Comparison of ENCODE assay signal across 10 mouse cellular contexts in the genomic region with DNA sequence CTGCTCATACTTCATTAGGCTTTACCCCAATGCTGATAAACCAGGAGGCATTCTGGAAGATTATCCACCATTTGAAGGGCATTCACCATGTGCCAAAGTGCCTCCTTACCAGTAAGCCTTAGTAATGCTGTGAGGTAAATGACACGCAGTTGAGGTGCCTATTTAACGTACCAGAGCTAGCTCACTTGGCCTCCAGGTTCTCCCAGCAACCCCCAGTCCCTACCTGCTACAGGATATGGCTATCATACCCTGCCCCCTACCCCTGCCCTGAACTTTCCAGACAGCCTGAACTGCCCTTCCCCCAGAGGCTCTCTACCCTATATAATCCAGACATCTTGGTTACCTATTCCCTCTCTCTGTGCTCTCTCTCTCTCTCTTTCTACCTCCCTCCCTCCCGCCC. TPM values are rescaled to one million over a fixed set of nuclear protein-coding genes. Genes with fewer than 3 reads are reported as not detected.
DNase-seq lines count a peak whose midpoint lies in the region; ATAC-seq lines count a peak whose summit lies in the region.
"Had no signal": no experiment of that assay in that cellular context is flagged by ENCODE, and none has a peak within 500 bp of the region (broad histone marks: within the 10 kb centered on the region; RNA-seq: fewer than 3 reads in every experiment).

No protein-coding gene starts in this region.

- no peaks in the 10 kb centered on the region for H3K9me3 ChIP-seq in heart, embryonic 10.5 days
- no peaks in the 10 kb centered on the region for H3K9me3 ChIP-seq in megakaryocyte, embryonic 14.5 days
- H3K9me3 ChIP-seq in liver, embryonic 16.5 days (replicated peaks; ENCODE audit: control insufficient read depth, low read length): no peaks in the 10 kb centered on the region

- 65% methylated on average over 3 of the region's 3 CpGs for WGBS in heart, embryonic 10.5 days
- 47% methylated on average over 3 of the region's 3 CpGs for WGBS in liver, embryonic 16.5 days (ENCODE audit: insufficient replicate concordance)

- no peak for ATAC-seq in megakaryocyte, adult 5-6 weeks (ENCODE audit: poor library complexity, severe bottlenecking)
- ATAC-seq in liver, embryonic 16.5 days (ENCODE audit: low read depth): no peak

- peak overlapping the region; percentile 100; the same call in 1 of the 2 replicates for H3K4me2 ChIP-seq in liver, embryonic 16.5 days (ENCODE audit: low read depth, low read length)

- 0 out of 2 replicates have a peak, but pooled peaks cover 2% of the 10 kb centered on the region for H3K27me3 ChIP-seq in heart, embryonic 10.5 days (ENCODE audit: insufficient read depth, poor library complexity, severe bottlenecking)
- H3K27me3 ChIP-seq in megakaryocyte, embryonic 14.5 days (replicated peaks): peaks cover 10% of the 10 kb centered on the region
- H3K27me3 ChIP-seq in liver, embryonic 16.5 days (ENCODE audit: control insufficient read depth, insufficient read depth, low read depth, low read length): no peaks in the 10 kb centered on the region

- intact Hi-C loops in left cerebral cortex, postnatal 25 days (cut with DNase I): no loop called here

- H3K4me1 ChIP-seq in heart, embryonic 10.5 days: peaks cover 68% of the 10 kb centered on the region
- H3K4me1 ChIP-seq in megakaryocyte, embryonic 14.5 days: peaks cover 60% of the 10 kb centered on the region
- peaks cover 16% of the 10 kb centered on the region for H3K4me1 ChIP-seq in brown adipose tissue, adult 24 weeks (ENCODE audit: control insufficient read depth, insufficient read depth, insufficient read length, low read length)
- peaks cover 63% of the 10 kb centered on the region for H3K4me1 ChIP-seq in liver, embryonic 16.5 days (ENCODE audit: control insufficient read depth, low read depth, low read length)

- peak overlapping the region; percentile 15; the same call in 1 of the 2 replicates for H3K9ac ChIP-seq in liver, embryonic 16.5 days (ENCODE audit: low read depth, low read length)

- no peak overlapping the region for H3K4me3 ChIP-seq in heart, embryonic 10.5 days
- H3K4me3 ChIP-seq in megakaryocyte, embryonic 14.5 days (replicated peaks): peak overlapping the region; percentile 93
- H3K4me3 ChIP-seq in brown adipose tissue, adult 24 weeks (ENCODE audit: insufficient read depth, low read depth, low read length): no peak overlapping the region
- no peak overlapping the region for H3K4me3 ChIP-seq in liver, embryonic 16.5 days (ENCODE audit: low read depth, low read length)

- no peak for DNase-seq in heart, embryonic 10.5 days (ENCODE audit: low spot score)
- DNase-seq in heart, adult 18-20 months: no peak
- no peak for DNase-seq in left cerebral cortex, postnatal 25 days (ENCODE audit: low spot score in 2 of 2)
- DNase-seq in layer of hippocampus, adult 18-20 months (ENCODE audit: low spot score in 2 of 2): no peak
- DNase-seq: cerebellum, postnatal 25 days had no signal

- peak overlapping the region; percentile 100 for H3K27ac ChIP-seq in heart, embryonic 10.5 days
- H3K27ac ChIP-seq in brown adipose tissue, adult 24 weeks (replicated peaks; ENCODE audit: low read depth, low read length): 0 out of 2 replicates have a peak overlapping the region, but pooled peaks have one; percentile 6
- peak overlapping the region; percentile 26; the same call in 1 of the 2 replicates for H3K27ac ChIP-seq in liver, embryonic 16.5 days (ENCODE audit: low read length)
- H3K27ac ChIP-seq: left cerebral cortex, adult 2 months had no signal

- no peaks in the 10 kb centered on the region for H3K36me3 ChIP-seq in heart, embryonic 10.5 days
- H3K36me3 ChIP-seq in megakaryocyte, embryonic 14.5 days (replicated peaks; ENCODE audit: low read length): peaks cover 6% of the 10 kb centered on the region
- H3K36me3 ChIP-seq in liver, embryonic 16.5 days (ENCODE audit: control insufficient read depth, insufficient read depth): no peaks in the 10 kb centered on the region

RNA-seq across cellular contexts. Expression of a gene that starts 0.8 kb away (rescaled TPM):
- 6.8 and 11.0 TPM in 2 replicates for polyA plus RNA-seq in heart, embryonic 10.5 days (2016; fragmentation: Nextera tagmentation; extraction: Ambion mirVana)
- 1 to 10 TPM; 4.1 to 5.9 TPM for total RNA-seq in heart, adult 18-20 months (2021)
- 402 and 833 TPM in 2 replicates for polyA plus RNA-seq in megakaryocyte, embryonic 14.5 days (2012; ENCODE audit: insufficient read depth, low replicate concordance)
- 243 and 248 TPM in 2 replicates for total RNA-seq in megakaryocyte, adult 5-6 weeks (2015)
- 75.7 and 109 TPM in 2 replicates for total RNA-seq in megakaryocyte, adult 5-6 weeks (2017)
- polyA plus RNA-seq in brown adipose tissue, adult 24 weeks (2012; ENCODE audit: insufficient read depth, insufficient read length, missing spikeins): 3.3 and 7.5 TPM in 2 replicates
- 14.4 and 15.3 TPM in 2 replicates for polyA plus RNA-seq in liver, embryonic 16.5 days (2015; fragmentation: Nextera tagmentation; extraction: Ambion mirVana)
- 1 to 10 TPM; 1.9 to 2.9 TPM for total RNA-seq in left cerebral cortex, postnatal 25 days (2021)
- 1 to 10 TPM; 1.8 to 2.2 TPM for total RNA-seq in layer of hippocampus, adult 18-20 months (2021)

RNA-seq across cellular contexts. Expression of a gene that starts 2.3 kb away (rescaled TPM):
- 10.2 and 16.6 TPM in 2 replicates for polyA plus RNA-seq in heart, embryonic 10.5 days (2016; fragmentation: Nextera tagmentation; extraction: Ambion mirVana)
- 10 to 100 TPM; 13.6 to 17.4 TPM for total RNA-seq in heart, adult 18-20 months (2021)
- 108 and 181 TPM in 2 replicates for polyA plus RNA-seq in megakaryocyte, embryonic 14.5 days (2012; ENCODE audit: insufficient read depth, low replicate concordance)
- total RNA-seq in megakaryocyte, adult 5-6 weeks (2015): 18.3 and 26.6 TPM in 2 replicates
- total RNA-seq in megakaryocyte, adult 5-6 weeks (2017): 29.3 and 32.7 TPM in 2 replicates
- 19.9 and 35.5 TPM in 2 replicates for polyA plus RNA-seq in brown adipose tissue, adult 24 weeks (2012; ENCODE audit: insufficient read depth, insufficient read length, missing spikeins)
- 2.5 and 3.2 TPM in 2 replicates for polyA plus RNA-seq in liver, embryonic 16.5 days (2015; fragmentation: Nextera tagmentation; extraction: Ambion mirVana)
- 10 to 100 TPM; 52.7 to 56.1 TPM for total RNA-seq in left cerebral cortex, postnatal 25 days (2021)
- 10 to 100 TPM; 67.3 to 69.1 TPM for total RNA-seq in layer of hippocampus, adult 18-20 months (2021)

RNA-seq across cellular contexts. Expression of a gene that starts 8.9 kb away (rescaled TPM):
- 5.3 and 5.6 TPM in 2 replicates for polyA plus RNA-seq in heart, embryonic 10.5 days (2016; fragmentation: Nextera tagmentation; extraction: Ambion mirVana)
- under 1 TPM in 1 of 2 experiments, not detected in 1; 0.23 TPM for total RNA-seq in heart, adult 18-20 months (2021)
- 32.8 and 44.2 TPM in 2 replicates for polyA plus RNA-seq in megakaryocyte, embryonic 14.5 days (2012; ENCODE audit: insufficient read depth, low replicate concordance)
- 1.8 and 4.8 TPM in 2 replicates for total RNA-seq in megakaryocyte, adult 5-6 weeks (2015)
- total RNA-seq in megakaryocyte, adult 5-6 weeks (2017): 1.6 and 2.4 TPM in 2 replicates
- polyA plus RNA-seq in brown adipose tissue, adult 24 weeks (2012; ENCODE audit: insufficient read depth, insufficient read length, missing spikeins): not detected in 2 replicates
- 0.57 and 0.77 TPM in 2 replicates for polyA plus RNA-seq in liver, embryonic 16.5 days (2015; fragmentation: Nextera tagmentation; extraction: Ambion mirVana)
- total RNA-seq in left cerebral cortex, postnatal 25 days (2021): under 1 TPM; 0.55 to 0.71 TPM
- total RNA-seq in layer of hippocampus, adult 18-20 months (2021): under 1 TPM; 0.61 to 0.67 TPM

RNA-seq across cellular contexts. Expression of a gene that starts 14.7 kb away (rescaled TPM):
- 139 and 157 TPM in 2 replicates for polyA plus RNA-seq in heart, embryonic 10.5 days (2016; fragmentation: Nextera tagmentation; extraction: Ambion mirVana)
- total RNA-seq in heart, adult 18-20 months (2021): 10 to 100 TPM; 40.9 to 43.3 TPM
- 37.8 and 101 TPM in 2 replicates for polyA plus RNA-seq in megakaryocyte, embryonic 14.5 days (2012; ENCODE audit: insufficient read depth, low replicate concordance)
- 44.7 and 59.5 TPM in 2 replicates for total RNA-seq in megakaryocyte, adult 5-6 weeks (2015)
- 8.9 and 11.9 TPM in 2 replicates for total RNA-seq in megakaryocyte, adult 5-6 weeks (2017)
- 104 and 110 TPM in 2 replicates for polyA plus RNA-seq in brown adipose tissue, adult 24 weeks (2012; ENCODE audit: insufficient read depth, insufficient read length, missing spikeins)
- polyA plus RNA-seq in liver, embryonic 16.5 days (2015; fragmentation: Nextera tagmentation; extraction: Ambion mirVana): 90.3 and 92.4 TPM in 2 replicates
- 10 to 100 TPM; 71.4 to 76.3 TPM for total RNA-seq in left cerebral cortex, postnatal 25 days (2021)
- 10 to 100 TPM; 81.8 to 81.9 TPM for total RNA-seq in layer of hippocampus, adult 18-20 months (2021)

RNA-seq across cellular contexts. Expression of a gene that starts 15.3 kb away (rescaled TPM):
- 44.8 and 57.8 TPM in 2 replicates for polyA plus RNA-seq in heart, embryonic 10.5 days (2016; fragmentation: Nextera tagmentation; extraction: Ambion mirVana)
- 10 to 100 TPM; 67.9 to 72.4 TPM for total RNA-seq in heart, adult 18-20 months (2021)
- 165 and 309 TPM in 2 replicates for polyA plus RNA-seq in megakaryocyte, embryonic 14.5 days (2012; ENCODE audit: insufficient read depth, low replicate concordance)
- 29.0 and 36.5 TPM in 2 replicates for total RNA-seq in megakaryocyte, adult 5-6 weeks (2015)
- 24.2 and 24.5 TPM in 2 replicates for total RNA-seq in megakaryocyte, adult 5-6 weeks (2017)
- 89.0 and 120 TPM in 2 replicates for polyA plus RNA-seq in brown adipose tissue, adult 24 weeks (2012; ENCODE audit: insufficient read depth, insufficient read length, missing spikeins)
- 18.4 and 21.3 TPM in 2 replicates for polyA plus RNA-seq in liver, embryonic 16.5 days (2015; fragmentation: Nextera tagmentation; extraction: Ambion mirVana)
- 100 to 1,000 TPM; 169 to 174 TPM for total RNA-seq in left cerebral cortex, postnatal 25 days (2021)
- total RNA-seq in layer of hippocampus, adult 18-20 months (2021): 100 to 1,000 TPM; 162 to 175 TPM

Comparison
In these comparisons a context has a peak if more than half of its experiments do, and no peak if none do; other contexts are left out.
1. H3K27ac ChIP-seq: peak in every context shown above with its lines; median percentile 100 in heart, embryonic 10.5 days; 26 in liver, embryonic 16.5 days; 6 in brown adipose tissue, adult 24 weeks.
2. RNA of a gene that starts 0.8 kb away (total RNA-seq): 75.7 to 248 TPM in megakaryocyte, adult 5-6 weeks; 4.1 to 5.9 TPM in heart, adult 18-20 months, 1.9 to 2.9 TPM in left cerebral cortex, postnatal 25 days and 1.8 to 2.2 TPM in layer of hippocampus, adult 18-20 months; every median in the first group is over 10 times any median in the second.